Comparison of ENCODE assay signal across 21 mouse cellular contexts in the genomic region with DNA sequence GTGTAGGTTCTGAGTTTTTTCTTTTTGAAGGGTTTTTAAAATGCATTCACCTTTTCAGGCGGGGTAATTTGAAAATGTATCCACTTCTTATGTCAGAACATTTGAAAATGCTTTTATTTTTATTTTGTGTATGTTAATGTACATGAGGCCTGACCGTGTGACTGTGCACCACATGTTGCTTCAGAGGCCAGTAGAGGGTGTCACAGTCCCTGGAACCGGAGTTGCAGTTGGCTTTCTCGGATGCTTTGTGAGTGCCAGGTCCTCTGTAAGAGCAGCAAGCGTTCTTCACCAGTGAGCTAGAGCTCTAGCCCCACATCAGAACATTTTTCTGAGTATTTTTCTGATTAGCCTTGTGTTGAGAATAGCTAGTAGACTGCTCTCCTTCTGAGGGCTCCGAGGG.
DNase-seq lines count a peak whose midpoint lies in the region; ATAC-seq and TF ChIP-seq lines count a peak whose summit lies in the region.
"Had no signal": no experiment of that assay in that cellular context is flagged by ENCODE, and none has a peak within 500 bp of the region (broad histone marks: within the 10 kb centered on the region; RNA-seq: fewer than 3 reads in every experiment).

No protein-coding gene starts in this region.

- H3K4me1 ChIP-seq in cerebellum, adult 2 months (ENCODE audit: control insufficient read depth, insufficient read depth, low read length) = no peaks in the 10 kb centered on the region; the same call in 1 of the 2 replicates
- no peaks in the 10 kb centered on the region for H3K4me1 ChIP-seq in hindbrain, postnatal 0 days (ENCODE audit: insufficient read depth, low read length)
- H3K4me1 ChIP-seq in hindbrain, embryonic 16.5 days (ENCODE audit: control insufficient read depth, insufficient read depth, low read depth, low read length) = no peaks in the 10 kb centered on the region
- H3K4me1 ChIP-seq in liver, adult 2 months (ENCODE audit: control insufficient read depth, insufficient read depth, low read length) = no peaks in the 10 kb centered on the region
- no peaks in the 10 kb centered on the region for H3K4me1 ChIP-seq in liver, embryonic 12.5 days
- no peaks in the 10 kb centered on the region for H3K4me1 ChIP-seq in stomach, postnatal 0 days (replicated peaks; ENCODE audit: control insufficient read depth, insufficient read depth)
- H3K4me1 ChIP-seq: forebrain, embryonic 15.5 days had no signal

- TF ChIP-seq EP300 in stomach, postnatal 0 days (optimal IDR thresholded peaks at IDR 0.05) = no peak

- H3K4me3 ChIP-seq in cerebellum, adult 2 months (replicated peaks; ENCODE audit: insufficient read depth, low read depth, low read length) = no peak overlapping the region
- no peak overlapping the region for H3K4me3 ChIP-seq in hindbrain, postnatal 0 days (ENCODE audit: low read length)
- H3K4me3 ChIP-seq in hindbrain, embryonic 16.5 days (ENCODE audit: low read length) = no peak overlapping the region
- H3K4me3 ChIP-seq in liver, adult 2 months (ENCODE audit: insufficient read depth, low read depth, low read length) = no peak overlapping the region
- no peak overlapping the region for H3K4me3 ChIP-seq in liver, embryonic 12.5 days
- no peak overlapping the region for H3K4me3 ChIP-seq in stomach, postnatal 0 days (ENCODE audit: low read depth, low read length)
- H3K4me3 ChIP-seq: forebrain, embryonic 15.5 days; limb, embryonic 15.5 days had no signal

- H3K79me2 ChIP-seq in liver, adult 2 months (ENCODE audit: control insufficient read depth, insufficient read depth, low read length) = no peaks in the 10 kb centered on the region

- TF ChIP-seq CTCF in cerebellum, adult 2 months (IDR thresholded peaks at IDR 0.05; ENCODE audit: borderline replicate concordance, insufficient read depth, low read depth, low read length) = peak; percentile 55; the same call in 1 of the 2 replicates
- peak; percentile 28; the same call in 1 of the 2 replicates for TF ChIP-seq CTCF in hindbrain, postnatal 0 days (IDR thresholded peaks at IDR 0.05; ENCODE audit: low read depth)
- 0 out of 2 replicates have a peak, but pooled peaks have one; percentile 20 for TF ChIP-seq CTCF in liver, adult 2 months (IDR thresholded peaks at IDR 0.05; ENCODE audit: low read depth, low read length)
- peak; percentile 24; the same call in 1 of the 2 replicates for TF ChIP-seq CTCF in stomach, postnatal 0 days (IDR thresholded peaks at IDR 0.05; ENCODE audit: low read depth)

- no peaks in the 10 kb centered on the region for H3K9me3 ChIP-seq in hindbrain, postnatal 0 days (ENCODE audit: low read length)
- no peaks in the 10 kb centered on the region for H3K9me3 ChIP-seq in hindbrain, embryonic 16.5 days (ENCODE audit: control insufficient read depth, low read length)
- H3K9me3 ChIP-seq in liver, embryonic 12.5 days (replicated peaks) = no peaks in the 10 kb centered on the region
- no peaks in the 10 kb centered on the region for H3K9me3 ChIP-seq in stomach, postnatal 0 days (ENCODE audit: control insufficient read depth, low read length)
- H3K9me3 ChIP-seq: forebrain, embryonic 15.5 days; limb, embryonic 15.5 days had no signal

- ATAC-seq in hindbrain, postnatal 0 days = no peak
- ATAC-seq in hindbrain, embryonic 16.5 days = no peak
- ATAC-seq in liver, embryonic 12.5 days = no peak
- ATAC-seq in stomach, postnatal 0 days (ENCODE audit: low FRiP score, low TSS enrichment) = no peak
- ATAC-seq in erythroid progenitor cell, adult 5-6 weeks (replicated peaks; ENCODE audit: low FRiP score, poor library complexity, severe bottlenecking) = no peak
- ATAC-seq: forebrain, embryonic 15.5 days had no signal

- H3K27ac ChIP-seq in cerebellum, adult 2 months (ENCODE audit: insufficient read depth, low read length) = no peak overlapping the region
- no peak overlapping the region for H3K27ac ChIP-seq in hindbrain, postnatal 0 days
- no peak overlapping the region for H3K27ac ChIP-seq in hindbrain, embryonic 16.5 days (ENCODE audit: low read depth, low read length)
- no peak overlapping the region for H3K27ac ChIP-seq in liver, adult 2 months (replicated peaks; ENCODE audit: insufficient read depth, low read depth, low read length)
- H3K27ac ChIP-seq in liver, embryonic 12.5 days = no peak overlapping the region
- no peak overlapping the region for H3K27ac ChIP-seq in stomach, postnatal 0 days (replicated peaks)
- H3K27ac ChIP-seq: forebrain, embryonic 15.5 days; limb, embryonic 15.5 days had no signal

- 50% methylated on average over 6 of the region's 6 CpGs for WGBS in cerebellum, adult 2 months
- WGBS in hindbrain, postnatal 0 days = 79% methylated on average over 6 of the region's 6 CpGs
- WGBS in hindbrain, embryonic 16.5 days = 87% methylated on average over 6 of the region's 6 CpGs
- 73% methylated on average over 6 of the region's 6 CpGs for WGBS in liver, adult 2 months
- 60% methylated on average over 6 of the region's 6 CpGs for WGBS in liver, embryonic 12.5 days (ENCODE audit: insufficient replicate concordance)
- 86% methylated on average over 6 of the region's 6 CpGs for WGBS in stomach, postnatal 0 days

- TF ChIP-seq POLR2A in cerebellum, adult 2 months (IDR thresholded peaks at IDR 0.05; ENCODE audit: borderline replicate concordance, insufficient read depth, low read length) = no peak
- TF ChIP-seq POLR2A in liver, adult 2 months (IDR thresholded peaks at IDR 0.05; ENCODE audit: extremely low read depth, insufficient read depth, low read length) = no peak

- H3K4me2 ChIP-seq in hindbrain, postnatal 0 days (ENCODE audit: low read depth, low read length) = no peak overlapping the region
- H3K4me2 ChIP-seq in hindbrain, embryonic 16.5 days (ENCODE audit: low read length) = no peak overlapping the region
- H3K4me2 ChIP-seq in liver, embryonic 12.5 days = no peak overlapping the region
- H3K4me2 ChIP-seq in stomach, postnatal 0 days (replicated peaks; ENCODE audit: low read depth) = no peak overlapping the region
- H3K4me2 ChIP-seq: forebrain, embryonic 15.5 days; heart, embryonic 11.5 days; limb, embryonic 15.5 days; midbrain, embryonic 11.5 days had no signal

- peaks cover 15% of the 10 kb centered on the region; the same call in 1 of the 2 replicates for H3K36me3 ChIP-seq in hindbrain, postnatal 0 days (ENCODE audit: insufficient read depth, low read length)
- H3K36me3 ChIP-seq in hindbrain, embryonic 16.5 days (ENCODE audit: control insufficient read depth, insufficient read depth, low read length) = peaks cover 29% of the 10 kb centered on the region
- H3K36me3 ChIP-seq in liver, adult 2 months (ENCODE audit: control insufficient read depth, insufficient read depth, low read length) = peaks cover 3% of the 10 kb centered on the region; the same call in 1 of the 2 replicates
- no peaks in the 10 kb centered on the region for H3K36me3 ChIP-seq in liver, embryonic 12.5 days
- H3K36me3 ChIP-seq in stomach, postnatal 0 days (ENCODE audit: control insufficient read depth, insufficient read depth, low read length) = no peaks in the 10 kb centered on the region
- H3K36me3 ChIP-seq: limb, embryonic 15.5 days had no signal

- no peak overlapping the region for H3K9ac ChIP-seq in hindbrain, postnatal 0 days (replicated peaks; ENCODE audit: low read length)
- no peak overlapping the region for H3K9ac ChIP-seq in hindbrain, embryonic 16.5 days (ENCODE audit: low read depth, low read length)
- no peak overlapping the region for H3K9ac ChIP-seq in liver, adult 2 months (ENCODE audit: low read depth, low read length)
- no peak overlapping the region for H3K9ac ChIP-seq in liver, embryonic 12.5 days
- no peak overlapping the region for H3K9ac ChIP-seq in stomach, postnatal 0 days (ENCODE audit: low read length)
- H3K9ac ChIP-seq: forebrain, embryonic 15.5 days; limb, embryonic 15.5 days had no signal

- DNase-seq in cerebellum, adult 2 months = peak in 1 of 2 experiments; percentile 32
- no peak for DNase-seq in cerebellum, adult 18-20 months
- DNase-seq in hindbrain, postnatal 0 days (ENCODE audit: low spot score) = peak; percentile 26
- no peak for DNase-seq in liver, adult 2 months (ENCODE audit: extremely low read depth, low read depth, low spot score)
- no peak for DNase-seq in stomach, postnatal 0 days (ENCODE audit: low spot score)
- DNase-seq: adrenal gland, postnatal 25 days; cerebellum, adult 11-12 months; cerebellum, postnatal 36 days; gastrocnemius, postnatal 36 days; kidney, postnatal 36 days; layer of hippocampus, adult 9-11 months; left cerebral cortex, postnatal 4 days; lung, adult 18-20 months; lung, postnatal 10 days had no signal

- H3K27me3 ChIP-seq in cerebellum, adult 2 months (ENCODE audit: control insufficient read depth, insufficient read depth, low read length) = no peaks in the 10 kb centered on the region
- H3K27me3 ChIP-seq in hindbrain, postnatal 0 days (ENCODE audit: insufficient read depth, low read length) = no peaks in the 10 kb centered on the region
- no peaks in the 10 kb centered on the region for H3K27me3 ChIP-seq in hindbrain, embryonic 16.5 days (replicated peaks; ENCODE audit: control insufficient read depth, insufficient read depth, low read length)
- H3K27me3 ChIP-seq in liver, adult 2 months (ENCODE audit: control insufficient read depth, insufficient read depth, low read length) = no peaks in the 10 kb centered on the region
- no peaks in the 10 kb centered on the region for H3K27me3 ChIP-seq in liver, embryonic 12.5 days (replicated peaks)
- H3K27me3 ChIP-seq in stomach, postnatal 0 days (ENCODE audit: control insufficient read depth, insufficient read depth, low read length) = no peaks in the 10 kb centered on the region
- H3K27me3 ChIP-seq: forebrain, embryonic 15.5 days; limb, embryonic 15.5 days had no signal
